Mouse (Mus musculus) spleen, postnatal 14 days (tissue): ENCODE results near the gene Bex6.
"Not testable (repeated sequence)": the region's sequence is repeated elsewhere in the genome, so short reads cannot be mapped to it uniquely, and the experiment has no call there.

Source experiments
- DNase-seq, 2 experiments: peaks; one replicate each; pipeline ENCODE4 v3.0.0; 2021 to 2022; ENCODE audit warnings: low spot score in 2 of 2

Bex6 gene

GRCm38 (mm10) chr16:32174340-32175005, 5.2 kb upstream of the Bex6 start:
- no peak for DNase-seq

DNA sequence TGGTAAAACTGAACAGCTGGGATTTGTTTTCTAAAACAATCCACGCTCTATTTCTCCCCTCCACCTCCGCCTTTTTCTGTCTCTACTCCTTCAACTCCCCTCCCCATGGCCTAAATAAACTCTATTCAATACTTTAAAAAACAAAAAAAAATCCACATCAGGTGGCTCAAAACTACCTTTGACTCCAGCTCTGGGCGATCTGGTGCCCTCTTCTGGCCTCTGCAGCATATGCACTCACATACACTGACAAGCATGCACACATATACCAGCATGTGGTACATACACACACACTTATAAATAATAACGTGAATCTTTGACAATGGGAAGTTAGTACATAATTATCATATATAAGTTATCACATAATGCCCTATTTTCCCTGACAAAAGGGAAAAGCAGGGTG, 4.6 kb upstream of the Bex6 start:
- no peak for DNase-seq

DNA sequence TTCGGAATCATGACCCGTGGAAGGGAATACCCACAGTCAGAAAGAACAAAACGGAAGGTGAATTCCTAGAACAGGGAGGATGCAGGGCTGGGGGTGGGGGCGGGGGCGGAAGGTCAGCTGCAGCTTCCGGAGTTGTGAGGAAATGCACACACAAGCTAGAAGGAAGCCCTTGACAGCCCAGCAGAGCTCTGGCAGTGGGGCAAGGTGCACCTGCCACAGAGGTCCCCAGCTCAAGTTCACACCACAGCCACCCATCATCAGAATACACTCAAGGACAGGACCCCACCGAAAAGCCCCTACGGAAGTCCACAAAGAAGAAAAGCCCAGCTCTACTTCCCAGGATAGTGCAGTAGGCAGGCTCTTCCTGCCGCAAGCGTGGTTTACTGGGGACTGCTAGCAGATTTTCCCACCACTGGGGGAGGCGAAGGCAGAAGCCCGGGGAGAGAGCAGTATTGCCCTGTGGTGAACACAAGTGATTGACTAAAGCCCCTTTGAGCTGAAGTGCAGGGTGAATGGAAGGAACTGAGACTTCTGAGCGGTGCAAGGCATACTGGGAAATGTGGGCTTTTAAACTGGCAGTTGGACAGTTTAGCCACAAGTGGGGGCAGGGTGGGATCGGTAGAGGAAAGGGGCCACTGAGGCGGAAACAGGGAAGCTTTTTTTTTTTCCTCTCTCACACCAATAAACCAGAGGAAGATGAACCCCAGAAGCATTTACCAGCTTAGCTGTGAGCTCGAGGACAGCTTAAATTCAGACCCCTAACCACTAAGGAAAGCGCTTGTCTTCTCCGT, 2.5 kb upstream of the Bex6 start:
- peak; percentile 32 to 35 for DNase-seq

DNA sequence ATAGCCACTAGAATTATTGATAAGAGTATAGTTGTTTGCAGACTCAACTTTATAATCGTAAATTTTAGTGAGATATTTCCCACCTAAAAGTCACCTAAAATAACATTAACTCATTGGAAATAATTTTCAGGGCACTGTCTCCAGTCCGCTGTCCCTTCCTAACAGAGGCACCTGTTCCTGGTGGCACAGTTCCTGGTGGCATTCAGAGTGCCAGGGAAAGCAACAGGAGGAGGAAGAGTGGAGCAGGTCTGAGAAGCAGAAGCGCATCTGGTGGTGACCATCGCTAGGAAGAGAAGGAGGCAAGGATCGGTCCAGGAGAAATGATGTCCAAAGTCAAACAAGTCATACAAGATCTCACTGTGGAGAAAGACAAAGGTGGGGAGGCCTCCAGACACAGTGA, 6.4 kb downstream of the Bex6 start:
- DNase-seq: no peak

DNA sequence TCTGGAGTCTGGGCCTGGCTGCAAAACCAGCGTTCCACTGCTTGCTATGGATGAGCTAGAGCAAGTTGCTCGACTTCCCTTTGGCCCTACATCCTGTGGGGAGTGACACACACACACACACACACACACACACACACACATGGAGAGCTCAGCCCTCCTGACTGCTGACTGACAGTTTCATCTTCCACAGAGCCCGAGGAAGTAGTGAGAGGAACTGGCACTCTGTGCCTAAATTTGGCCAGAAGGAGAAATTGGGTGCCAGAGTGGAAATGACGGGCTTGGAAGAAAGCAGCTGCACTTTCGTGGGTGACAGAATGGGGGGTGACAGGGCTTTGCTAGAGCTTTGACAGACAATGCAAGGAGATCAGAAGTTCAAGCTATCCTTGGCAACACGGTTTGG, 9.5 kb downstream of the Bex6 start:
- DNase-seq: no peak

- DNase-seq: no peak
Measured at GRCm38 (mm10) chr16:32190011-32190441, 10.4 kb downstream of the Bex6 start.

DNA sequence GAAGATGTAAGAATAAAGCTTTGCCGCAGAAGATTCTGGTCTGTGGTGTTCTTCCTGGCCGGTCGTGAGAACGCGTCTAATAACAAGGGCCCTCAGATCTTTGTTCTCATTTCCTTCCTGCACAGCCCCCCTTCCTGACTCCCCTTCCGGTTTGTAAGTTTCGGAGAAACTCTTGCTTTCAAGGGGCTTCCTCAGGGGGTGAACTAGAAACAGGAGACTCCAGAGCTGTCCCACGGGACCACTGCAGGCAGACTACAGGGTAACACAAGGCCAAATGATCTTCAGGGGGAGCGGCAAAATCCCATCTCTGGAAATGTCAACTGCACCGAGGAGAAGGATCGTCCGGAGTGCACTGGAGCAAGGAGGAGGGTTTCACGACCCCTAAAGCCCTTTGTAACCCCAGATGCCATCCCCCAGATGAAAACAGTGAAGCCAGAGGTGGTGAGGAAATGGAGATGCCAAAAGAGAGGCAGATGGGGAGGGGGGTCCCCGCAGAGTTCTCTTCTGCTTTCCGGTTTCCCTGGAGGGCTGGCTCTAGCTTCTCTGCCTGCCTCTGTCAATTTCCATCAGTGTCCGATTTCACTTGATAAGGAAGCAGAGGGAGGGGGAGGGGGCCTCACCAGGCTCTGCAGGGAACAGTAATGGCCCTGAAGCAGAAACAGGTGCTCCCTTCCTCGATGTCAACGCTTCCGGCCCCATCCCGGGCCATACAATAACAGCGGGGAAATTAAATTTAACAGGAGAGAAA, 20.8 kb downstream of the Bex6 start:
- DNase-seq: no peak

GRCm38 (mm10) chr16:32201004-32201325, 21.3 kb downstream of the Bex6 start:
- no peak for DNase-seq

- DNase-seq: peak; percentile 80 to 88
Measured at GRCm38 (mm10) chr16:32202681-32203080, 23.1 kb downstream of the Bex6 start.

DNA sequence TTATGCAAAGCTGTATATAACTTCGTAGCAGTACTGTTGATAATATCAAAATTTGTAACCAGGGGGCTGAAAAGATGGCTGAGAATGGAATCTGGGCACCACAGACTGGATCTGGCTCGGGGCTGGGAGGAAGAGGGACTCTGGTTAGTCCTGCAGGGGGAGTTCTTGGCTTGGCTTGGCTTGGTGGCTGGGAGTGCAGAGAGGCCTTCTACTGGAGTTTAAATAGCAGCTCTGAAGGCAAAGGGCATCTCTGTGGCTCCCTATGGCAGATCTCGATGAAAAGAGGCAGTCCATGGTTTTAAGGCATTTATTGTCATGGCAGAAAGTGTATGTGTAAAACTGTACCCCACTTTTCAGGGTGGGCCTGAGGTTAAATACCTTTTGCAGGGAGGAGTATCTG, 25.3 kb downstream of the Bex6 start:
- DNase-seq: no peak

GRCm38 (mm10) chr16:32214156-32214555, 34.5 kb downstream of the Bex6 start:
- DNase-seq: no peak

DNA sequence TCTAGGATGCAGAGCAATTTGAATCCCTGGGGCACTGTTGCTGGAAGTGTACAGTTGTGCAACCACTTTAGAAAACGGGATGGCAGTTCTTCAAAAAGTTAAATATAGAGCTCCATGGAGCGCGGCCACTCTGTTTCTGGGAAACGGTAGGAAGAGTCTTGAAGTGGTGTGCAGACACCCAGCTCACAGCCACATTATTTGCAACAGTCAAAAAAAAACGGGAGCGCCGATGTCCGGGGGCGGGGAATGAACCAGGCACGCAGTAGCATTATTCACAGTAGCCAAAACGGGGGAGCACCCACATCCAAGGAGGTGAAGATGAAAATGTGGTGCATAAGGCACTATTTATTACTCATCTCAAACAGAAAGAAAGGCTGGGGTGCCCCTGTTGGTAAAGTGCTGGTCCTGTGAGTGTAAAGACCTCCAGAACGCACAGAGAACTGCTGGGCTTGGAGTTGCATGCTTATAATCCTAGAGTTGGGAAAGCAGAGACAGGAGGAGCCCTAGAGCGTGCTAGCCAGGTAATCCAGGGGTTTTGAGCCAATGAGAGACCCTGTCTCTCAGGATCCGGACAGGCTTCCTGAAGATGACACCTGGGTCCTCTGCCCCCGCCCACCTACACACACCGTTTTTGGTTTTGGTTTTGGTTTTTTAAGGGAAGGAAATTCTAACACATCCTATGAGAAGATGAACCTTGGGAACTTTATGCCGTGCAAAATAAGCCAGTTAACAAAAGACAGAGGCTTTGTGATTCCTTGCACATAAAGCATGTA, 35.4 kb downstream of the Bex6 start:
- DNase-seq: no peak

GRCm38 (mm10) chr16:32221803-32222202, 42.2 kb downstream of the Bex6 start:
- no peak for DNase-seq

GRCm38 (mm10) chr16:32222399-32222798, 42.8 kb downstream of the Bex6 start:
- DNase-seq: no peak

GRCm38 (mm10) chr16:32232050-32232449, 52.4 kb downstream of the Bex6 start:
- not testable (repeated sequence) for DNase-seq
